Mouse (Mus musculus) ovary, adult 18-20 months (tissue): Measurements from ENCODE around the gene Clic4.

Experiments
- DNase-seq: peaks from one replicate; pipeline ENCODE4 v3.0.0; 2022; ENCODE audit warnings: low spot score, mixed read lengths

Gene Clic4

GRCm38 (mm10) chr4:135257881-135258476 lies 14.6 kb downstream of the Clic4 start:
- no peak for DNase-seq

DNA sequence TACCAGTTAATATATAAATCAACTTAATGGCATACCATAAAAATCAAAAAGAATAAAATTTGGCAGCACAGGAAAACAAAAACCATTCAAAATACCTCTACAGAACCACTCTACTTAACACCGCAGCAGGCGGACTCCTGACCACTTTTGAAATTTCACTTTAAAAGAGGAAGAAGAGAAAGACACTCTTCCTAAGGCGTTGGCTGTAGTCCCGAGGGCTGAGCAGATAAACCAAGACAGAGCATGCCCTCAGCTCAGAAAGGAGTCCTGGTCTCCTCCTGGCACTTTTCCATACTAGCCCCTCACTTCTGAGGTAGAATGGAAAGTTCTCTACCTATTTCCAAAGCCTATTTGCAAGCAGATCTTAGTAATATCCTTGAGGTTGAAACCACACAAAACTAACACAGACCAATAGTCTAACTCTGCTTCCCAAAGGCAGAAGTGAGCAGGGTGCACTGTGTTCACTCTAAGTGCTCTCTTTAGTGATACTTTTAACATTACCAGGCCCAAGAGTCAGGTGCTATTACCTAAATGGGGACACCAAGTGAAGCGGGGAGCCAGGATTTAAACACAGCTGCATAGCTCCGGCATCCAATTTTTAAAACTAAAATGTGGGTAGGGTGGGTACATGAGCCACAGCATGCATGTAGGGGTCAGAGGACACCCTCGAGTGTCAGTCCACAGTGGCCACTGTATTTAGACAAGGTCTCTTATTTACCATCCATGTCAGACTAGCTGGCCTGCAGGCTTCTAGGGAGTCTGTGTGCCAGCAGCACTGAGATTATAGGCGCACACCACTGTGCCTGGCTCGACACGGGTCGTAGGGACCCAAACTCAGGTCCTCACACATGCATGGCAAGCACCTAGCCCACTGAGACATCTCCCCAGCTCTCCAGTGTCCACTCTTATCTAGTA lies 15.8 kb downstream of the Clic4 start:
- no peak for DNase-seq

DNA sequence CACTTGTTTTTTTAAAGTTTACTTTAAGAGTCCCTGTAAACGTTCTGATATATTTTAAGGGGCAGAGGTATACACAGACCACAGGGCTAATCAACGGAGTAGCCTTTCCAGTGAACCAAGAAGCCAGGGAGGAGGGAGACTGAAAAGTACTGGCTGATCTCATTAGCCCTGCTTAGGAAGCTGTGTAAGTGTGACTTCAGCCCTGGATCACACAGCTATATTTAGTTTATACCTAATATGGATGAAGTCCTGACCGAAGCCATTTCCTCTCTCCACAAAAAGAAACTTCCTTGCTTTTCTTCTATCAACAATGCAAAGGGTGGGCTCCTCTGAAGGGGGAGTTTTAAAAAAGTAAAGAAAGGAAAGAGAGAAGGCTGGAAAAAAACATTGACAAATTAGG lies 17.8 kb downstream of the Clic4 start:
- DNase-seq, result no peak

- peak; percentile 40 for DNase-seq
Observed at GRCm38 (mm10) chr4:135254321-135254720, 18.3 kb downstream of the Clic4 start.

DNA sequence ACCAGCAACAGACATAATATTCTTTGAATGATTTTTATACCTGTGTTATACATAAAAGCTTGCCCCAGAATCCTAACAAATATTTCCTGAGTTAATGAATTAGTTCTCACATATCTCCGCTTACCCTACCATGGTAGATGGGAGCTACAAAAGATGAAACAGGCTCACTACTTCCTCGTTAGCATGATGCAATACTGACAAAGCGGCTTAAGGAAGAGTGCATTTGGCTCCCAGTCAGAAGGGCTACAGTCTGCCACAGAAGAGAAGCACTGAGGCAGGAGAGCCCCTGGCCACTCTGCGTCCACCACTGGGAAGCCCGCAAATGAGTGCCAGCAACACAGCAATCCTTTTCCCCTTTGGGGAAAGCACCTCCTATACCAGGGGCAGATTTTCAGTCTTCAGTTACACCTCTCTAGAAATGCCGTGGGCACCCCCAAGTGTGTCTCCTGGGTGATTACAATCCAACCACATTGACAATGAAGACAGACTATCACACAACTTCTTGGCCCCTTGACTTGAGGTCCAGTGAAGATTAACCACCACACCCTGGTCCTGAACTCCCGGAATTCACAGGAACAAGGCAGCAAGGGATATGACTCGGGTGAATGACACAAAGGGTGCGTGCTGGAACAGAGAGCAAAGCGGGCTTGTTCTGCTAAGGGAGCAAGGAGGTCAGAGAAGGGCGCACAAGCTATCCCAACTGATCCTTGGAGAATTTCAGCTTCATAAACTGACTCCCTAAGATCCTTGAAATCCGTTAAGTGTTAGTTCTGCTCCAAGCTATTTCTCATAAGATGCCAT lies 19.2 kb downstream of the Clic4 start:
- DNase-seq, result no peak

GRCm38 (mm10) chr4:135251801-135252200 lies 20.8 kb downstream of the Clic4 start:
- no peak for DNase-seq

- no peak for DNase-seq
Observed at GRCm38 (mm10) chr4:135248250-135249018, 24.2 kb downstream of the Clic4 start.

- no peak for DNase-seq
Observed at GRCm38 (mm10) chr4:135246866-135247756, 25.5 kb downstream of the Clic4 start.

- no peak for DNase-seq
Observed at GRCm38 (mm10) chr4:135246444-135246843, 26.2 kb downstream of the Clic4 start.

DNA sequence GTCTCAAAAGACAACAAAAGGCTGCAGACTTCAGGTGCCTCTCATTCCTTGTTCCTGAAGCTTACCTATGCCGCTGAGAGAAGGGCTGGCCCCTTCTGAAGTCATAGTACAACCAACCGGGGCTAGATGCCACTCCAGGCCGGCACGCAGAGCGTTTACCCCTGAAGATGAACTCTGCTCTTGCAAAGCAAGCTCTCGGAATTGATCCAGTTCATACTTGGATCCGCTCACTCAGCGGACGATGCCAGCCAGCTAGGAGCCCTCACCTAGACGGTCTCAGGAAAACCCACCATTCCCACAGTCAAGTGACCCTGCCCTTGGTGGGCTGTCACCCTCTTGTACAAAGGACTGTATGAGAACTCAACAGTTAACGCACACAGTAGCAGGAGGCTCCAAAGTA lies 26.8 kb downstream of the Clic4 start:
- no peak for DNase-seq

GRCm38 (mm10) chr4:135244335-135244734 lies 28.3 kb downstream of the Clic4 start:
- DNase-seq, result no peak

DNA sequence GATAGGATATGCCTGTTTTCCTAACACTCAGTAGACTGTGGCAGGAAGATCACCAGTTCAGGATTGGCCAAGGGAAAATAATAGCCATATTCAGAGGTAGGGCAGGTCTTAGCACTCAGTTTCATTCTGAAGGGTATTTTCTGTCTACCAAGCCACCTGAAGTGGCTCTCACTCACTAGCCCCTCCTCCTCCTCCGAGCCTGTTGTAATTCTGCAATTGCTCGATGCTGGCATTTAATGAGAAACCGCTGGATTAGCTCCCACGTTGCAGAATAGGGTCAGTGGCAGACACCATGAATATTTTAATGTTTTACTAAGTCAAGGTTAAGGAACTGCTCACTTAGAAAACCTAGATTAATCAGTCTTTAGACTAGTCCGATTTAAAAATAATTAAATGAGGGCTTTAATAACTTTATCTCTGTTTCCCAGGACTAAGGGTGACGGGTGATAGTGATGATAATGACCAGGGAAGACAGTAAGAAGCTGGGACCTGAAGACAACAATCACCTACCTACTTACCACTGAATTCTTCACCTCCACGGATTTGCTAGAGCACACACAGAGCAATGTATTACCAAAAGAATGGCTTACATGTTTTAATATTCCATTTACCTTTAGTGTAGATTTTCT lies 29.6 kb downstream of the Clic4 start:
- no peak for DNase-seq

- DNase-seq, result no peak
Observed at GRCm38 (mm10) chr4:135242383-135242782, 30.2 kb downstream of the Clic4 start.

- no peak for DNase-seq
Observed at GRCm38 (mm10) chr4:135241669-135242068, 30.9 kb downstream of the Clic4 start.

DNA sequence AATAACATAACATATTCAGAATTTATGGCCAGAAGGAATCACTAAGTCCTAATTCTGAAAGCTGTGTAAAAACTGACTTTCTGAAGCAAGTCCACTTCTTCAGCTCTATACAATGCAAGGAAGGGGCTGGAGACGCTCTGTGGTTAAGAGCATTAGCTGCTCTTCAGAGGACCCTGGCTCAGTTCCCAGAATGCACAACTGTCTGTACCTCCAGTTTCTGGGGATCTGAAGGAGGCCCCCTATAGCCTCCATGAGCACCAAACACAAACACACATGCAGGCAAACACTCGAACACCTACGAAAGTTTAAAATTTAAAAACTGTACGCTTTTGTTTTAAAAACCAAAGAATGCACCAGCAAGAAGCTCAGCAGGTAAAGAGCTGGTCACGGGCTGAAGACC lies 31.5 kb downstream of the Clic4 start:
- no peak for DNase-seq

GRCm38 (mm10) chr4:135240329-135240728 lies 32.3 kb downstream of the Clic4 start:
- no peak for DNase-seq

DNA sequence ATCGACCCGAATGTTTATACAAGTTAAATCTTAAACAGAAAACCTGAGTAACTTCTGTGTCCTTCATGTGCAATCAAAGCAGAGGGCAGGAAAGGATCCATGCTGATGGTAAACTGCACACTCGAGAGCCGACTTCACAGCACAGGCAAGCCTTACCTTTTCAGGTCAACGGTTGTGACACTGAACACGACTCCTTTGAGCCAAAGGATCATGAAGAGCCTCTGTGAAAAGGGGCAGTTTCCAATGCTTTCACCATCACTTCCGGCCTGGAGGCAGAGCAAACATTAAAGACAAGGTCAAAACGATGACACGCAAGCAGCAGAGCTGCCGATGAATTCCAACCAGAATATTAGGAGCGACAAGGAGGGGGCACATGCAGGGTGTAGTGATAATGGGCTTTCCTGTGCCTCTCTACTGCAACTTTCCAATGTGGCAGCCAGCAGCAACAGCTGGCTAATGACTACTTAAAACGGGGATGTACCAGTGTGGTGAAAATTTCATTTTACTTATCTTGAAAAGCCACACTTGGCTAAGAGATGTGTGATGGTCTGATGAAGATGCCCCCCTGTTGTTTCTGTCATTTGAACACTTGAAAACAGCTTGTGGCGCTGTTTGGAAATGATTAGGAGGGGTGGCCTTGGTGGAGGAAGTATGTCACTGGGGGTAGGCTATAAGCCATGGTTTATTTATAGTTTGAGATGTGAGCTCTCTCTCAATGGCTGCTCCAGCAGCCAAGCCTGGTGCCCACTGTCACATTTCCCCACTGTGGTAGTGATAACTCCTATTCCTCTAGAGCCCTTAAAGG lies 33.7 kb downstream of the Clic4 start:
- DNase-seq, result no peak

DNA sequence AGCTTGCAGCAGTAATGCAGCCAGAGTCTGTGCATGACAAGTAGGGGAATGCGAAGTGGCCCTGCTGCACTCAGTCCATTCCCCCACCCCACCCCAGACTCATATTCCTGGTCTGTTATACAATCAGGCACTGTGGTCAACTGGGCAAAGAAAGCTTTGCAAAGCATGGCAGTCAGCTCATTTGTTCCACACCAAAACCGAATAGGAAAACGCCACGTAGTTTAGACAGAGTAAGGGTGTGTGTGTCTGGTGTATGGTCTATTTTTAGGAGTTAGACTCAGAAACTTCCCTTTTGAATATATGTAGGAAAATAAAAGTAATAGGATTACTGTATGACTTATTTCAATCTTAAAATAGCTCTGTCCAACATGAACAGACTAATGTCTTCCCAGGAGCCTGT lies 36.0 kb downstream of the Clic4 start:
- no peak for DNase-seq

- DNase-seq, result no peak
Observed at GRCm38 (mm10) chr4:135235546-135235945, 37.1 kb downstream of the Clic4 start.

DNA sequence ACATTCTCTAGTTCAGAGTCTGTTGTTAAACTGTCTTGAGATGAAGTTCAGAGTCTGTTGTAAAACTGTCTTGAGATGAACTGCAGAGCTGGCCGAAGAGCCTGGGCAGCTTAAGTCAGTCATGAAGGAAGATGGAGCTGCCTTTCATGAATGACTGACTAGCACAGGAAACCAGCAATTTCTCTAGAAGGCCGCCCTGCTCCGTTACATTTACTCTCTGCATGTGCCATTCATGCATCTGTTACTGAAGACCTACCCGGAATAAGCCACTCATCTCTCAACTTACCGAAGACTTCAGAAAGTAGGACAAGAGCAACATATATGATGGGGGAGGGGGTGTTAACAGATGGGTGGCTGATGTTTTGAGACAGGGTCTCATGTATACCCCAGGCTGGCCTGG lies 40.1 kb downstream of the Clic4 start:
- DNase-seq, result no peak
